Mouse (Mus musculus): ENCODE measurements around the gene Tmem119. TPM values are rescaled to one million over a fixed set of nuclear protein-coding genes. Genes with fewer than 3 reads are reported as not detected.
"Not testable (repeated sequence)": the region's sequence is repeated elsewhere in the genome, so short reads cannot be mapped to it uniquely, and the experiment has no call there.

Tmem119 gene
- polyA plus RNA-seq, 1 experiment from 2014 or later, result 107 TPM

DNA sequence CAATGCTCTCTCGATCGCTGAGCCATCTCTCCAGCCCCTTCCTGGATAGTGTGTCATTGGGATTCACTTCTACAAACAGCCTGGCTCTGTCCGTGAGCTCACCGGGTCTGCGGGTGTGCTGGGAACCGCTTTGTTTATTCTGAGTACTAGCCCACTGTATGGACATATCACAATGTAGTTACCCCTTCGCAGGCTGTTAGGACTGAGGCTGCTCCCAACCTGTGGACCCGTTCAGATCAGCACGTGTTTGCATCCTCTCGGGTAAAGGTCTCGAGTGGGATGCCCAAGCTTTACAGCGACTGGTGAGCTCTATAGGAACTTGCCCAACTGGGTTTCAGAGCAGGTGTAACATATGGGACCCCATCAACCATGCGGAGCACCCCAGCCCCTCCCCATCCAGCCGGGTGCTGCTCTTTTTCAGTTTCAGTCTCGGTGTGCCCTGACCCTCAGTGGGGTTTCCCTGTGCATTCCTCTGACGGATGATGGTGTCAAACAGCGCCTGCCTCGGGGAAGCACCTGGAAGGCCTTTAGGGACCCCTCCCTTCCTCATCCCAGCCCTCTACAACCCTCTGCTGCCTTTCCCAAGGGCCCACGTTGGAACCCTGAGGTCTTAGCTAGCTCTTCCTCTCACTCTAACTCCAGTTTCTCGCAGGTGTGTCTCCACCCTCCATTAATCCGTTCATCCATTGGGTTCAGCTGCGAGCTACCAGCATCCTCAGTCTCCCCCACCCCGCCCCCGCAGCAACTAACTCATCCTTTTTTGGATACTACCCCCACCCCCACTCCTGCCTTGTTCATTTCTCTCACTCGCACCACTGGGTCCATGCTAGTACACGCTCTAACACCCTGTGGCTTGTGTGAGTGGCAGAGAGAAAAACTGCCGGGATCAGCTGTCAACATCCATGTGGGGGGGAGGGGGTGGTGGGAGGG, 14.1 kb upstream of the Tmem119 start:
- WGBS, result 34% methylated on average over 27 of the region's 27 CpGs
- H3K4me2 ChIP-seq (replicated peaks; ENCODE audit: low read depth, low read length), result no peak overlapping the region
- no peak overlapping the region for H3K27ac ChIP-seq (ENCODE audit: low read length)
- DNase-seq (ENCODE audit: low spot score) (no peak), ATAC-seq (no peak)
- H3K27me3 ChIP-seq (replicated peaks; ENCODE audit: insufficient read depth, low read length), result no peaks in the 10 kb centered on the region
- no peaks in the 10 kb centered on the region for H3K9me3 ChIP-seq (ENCODE audit: low read length)
- no peak for TF ChIP-seq CTCF (IDR thresholded peaks at IDR 0.05)
- TF ChIP-seq EP300 (IDR thresholded peaks at IDR 0.05), result no peak
- H3K36me3 ChIP-seq (ENCODE audit: insufficient read depth, low read length), result no peaks in the 10 kb centered on the region
- no peak overlapping the region for H3K9ac ChIP-seq (replicated peaks; ENCODE audit: low read depth)
- no peak overlapping the region for H3K4me3 ChIP-seq (ENCODE audit: low read depth, low read length)
- no peaks in the 10 kb centered on the region for H3K4me1 ChIP-seq (ENCODE audit: insufficient read depth, low read depth, low read length)

DNA sequence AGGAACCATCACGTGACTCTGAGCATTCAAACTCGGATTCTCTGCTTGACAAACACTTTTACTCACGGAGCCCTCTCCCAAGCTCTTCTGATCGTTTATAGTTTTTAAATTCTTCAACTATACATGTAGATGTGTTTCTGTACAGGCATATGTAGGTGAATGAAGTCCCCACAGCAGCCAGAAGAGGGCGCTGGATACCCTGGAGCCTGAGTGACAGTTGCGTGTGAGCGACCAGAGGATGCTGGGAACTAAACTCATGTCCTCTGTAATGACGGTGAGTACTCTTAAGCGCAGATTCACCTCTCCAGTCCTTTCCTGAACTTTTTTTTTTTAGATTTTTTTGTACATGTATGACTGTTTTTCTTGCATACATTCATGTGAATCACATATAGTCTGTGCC, 13.3 kb upstream of the Tmem119 start:
- H3K4me1 ChIP-seq (ENCODE audit: insufficient read depth, low read depth, low read length), result no peaks in the 10 kb centered on the region
- no peak overlapping the region for H3K9ac ChIP-seq (replicated peaks; ENCODE audit: low read depth)
- H3K4me3 ChIP-seq (ENCODE audit: low read depth, low read length), result no peak overlapping the region
- DNase-seq (ENCODE audit: low spot score) (no peak), ATAC-seq (no peak)
- TF ChIP-seq CTCF (IDR thresholded peaks at IDR 0.05), result peak; percentile 52
- TF ChIP-seq EP300 (IDR thresholded peaks at IDR 0.05), result no peak
- WGBS, result 19% methylated on average over 9 of the region's 9 CpGs
- no peaks in the 10 kb centered on the region for H3K36me3 ChIP-seq (ENCODE audit: insufficient read depth, low read length)
- H3K4me2 ChIP-seq (replicated peaks; ENCODE audit: low read depth, low read length), result no peak overlapping the region
- H3K9me3 ChIP-seq (ENCODE audit: low read length), result no peaks in the 10 kb centered on the region
- H3K27ac ChIP-seq (ENCODE audit: low read length), result no peak overlapping the region
- no peaks in the 10 kb centered on the region for H3K27me3 ChIP-seq (replicated peaks; ENCODE audit: insufficient read depth, low read length)

DNA sequence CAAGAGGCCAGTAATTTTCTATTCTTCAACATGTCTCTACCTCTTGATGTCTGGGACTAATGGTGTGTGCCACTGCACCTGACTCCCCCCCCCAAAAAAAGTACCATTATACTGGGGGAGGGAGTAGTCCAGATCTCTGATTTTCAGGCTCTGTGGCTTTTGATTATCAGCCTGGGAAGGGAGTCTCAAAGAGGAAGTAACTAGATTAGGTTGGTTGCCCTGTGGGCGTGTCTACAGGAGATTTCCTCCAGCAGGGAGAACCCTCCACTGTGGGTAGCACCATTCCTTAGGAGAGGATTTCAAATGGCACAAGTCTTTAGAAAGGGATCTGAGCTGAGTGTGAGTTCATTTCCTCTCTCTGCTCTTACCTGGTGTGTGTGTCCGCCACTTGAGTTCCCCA, 12.3 kb upstream of the Tmem119 start:
- H3K27me3 ChIP-seq (replicated peaks; ENCODE audit: insufficient read depth, low read length), result no peaks in the 10 kb centered on the region
- no peak overlapping the region for H3K4me2 ChIP-seq (replicated peaks; ENCODE audit: low read depth, low read length)
- no peak for TF ChIP-seq CTCF (IDR thresholded peaks at IDR 0.05)
- TF ChIP-seq EP300 (IDR thresholded peaks at IDR 0.05), result no peak
- H3K4me1 ChIP-seq (ENCODE audit: insufficient read depth, low read depth, low read length), result no peaks in the 10 kb centered on the region
- no peak overlapping the region for H3K4me3 ChIP-seq (ENCODE audit: low read depth, low read length)
- no peaks in the 10 kb centered on the region for H3K9me3 ChIP-seq (ENCODE audit: low read length)
- H3K27ac ChIP-seq (ENCODE audit: low read length), result no peak overlapping the region
- DNase-seq (ENCODE audit: low spot score) (no peak), ATAC-seq (no peak)
- no peak overlapping the region for H3K9ac ChIP-seq (replicated peaks; ENCODE audit: low read depth)
- no peaks in the 10 kb centered on the region for H3K36me3 ChIP-seq (ENCODE audit: insufficient read depth, low read length)
- WGBS, result 88% methylated on average over 2 of the region's 2 CpGs

DNA sequence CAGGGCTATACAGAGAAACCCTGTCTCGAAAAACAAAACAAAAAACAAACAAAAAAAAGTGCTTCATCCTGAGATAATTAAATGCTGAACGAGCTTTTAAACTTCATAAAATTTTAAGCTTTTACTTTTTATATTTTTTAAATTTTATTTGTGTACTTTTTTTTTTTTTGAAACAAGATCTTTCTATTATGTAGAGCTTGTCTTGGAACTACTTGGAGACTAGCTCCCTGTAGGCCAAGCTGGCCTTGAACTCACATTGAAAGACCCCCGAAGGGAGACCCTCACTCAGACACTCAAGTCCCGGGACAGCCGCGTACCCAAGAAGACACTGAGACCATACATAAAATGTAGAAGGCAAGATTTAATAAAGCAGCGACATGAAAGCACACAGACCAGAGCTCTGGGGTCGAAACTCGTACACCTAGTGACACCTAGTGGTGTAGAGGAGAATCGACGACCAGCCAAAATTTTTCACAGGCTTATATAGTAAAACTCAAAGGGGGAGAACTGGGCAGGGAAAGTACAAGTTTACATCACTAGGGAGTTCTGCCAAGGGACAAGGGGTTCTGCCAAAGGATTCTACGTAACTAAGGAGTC, 11.6 kb upstream of the Tmem119 start:
- not testable (repeated sequence) for DNase-seq (ENCODE audit: low spot score); H3K27ac ChIP-seq (ENCODE audit: low read length); H3K36me3 ChIP-seq (ENCODE audit: insufficient read depth, low read length); H3K4me1 ChIP-seq (ENCODE audit: insufficient read depth, low read depth, low read length); ATAC-seq; H3K4me3 ChIP-seq (ENCODE audit: low read depth, low read length); H3K9me3 ChIP-seq (ENCODE audit: low read length); H3K9ac ChIP-seq (replicated peaks; ENCODE audit: low read depth); H3K4me2 ChIP-seq (replicated peaks; ENCODE audit: low read depth, low read length); H3K27me3 ChIP-seq (replicated peaks; ENCODE audit: insufficient read depth, low read length)
- TF ChIP-seq CTCF (IDR thresholded peaks at IDR 0.05), result peak; percentile 61
- 16% methylated on average over 11 of the region's 12 CpGs for WGBS

DNA sequence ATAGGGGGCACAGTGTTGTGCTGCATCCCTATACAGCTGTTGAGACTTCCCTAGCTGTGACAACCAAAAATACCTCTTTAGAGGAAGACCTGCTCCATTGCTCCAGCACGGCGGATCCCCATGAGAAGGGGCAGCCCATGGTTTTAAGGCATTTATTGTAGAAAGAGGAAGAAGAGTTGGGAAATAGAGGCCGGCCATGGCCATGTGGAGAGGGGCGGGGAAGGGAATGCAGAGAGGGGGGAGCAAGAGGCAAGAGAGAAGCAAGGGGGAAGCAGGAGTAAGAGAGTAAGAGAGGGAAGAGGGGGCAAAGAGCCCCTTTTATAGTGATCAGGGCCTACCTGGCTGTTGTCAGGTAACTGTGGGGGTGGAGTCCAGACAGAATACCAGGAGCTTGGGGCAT, 9.8 kb upstream of the Tmem119 start:
- 72% methylated on average over 4 of the region's 4 CpGs for WGBS
- DNase-seq (ENCODE audit: low spot score), result no peak
- TF ChIP-seq CTCF (IDR thresholded peaks at IDR 0.05) (no peak), EP300 (IDR thresholded peaks at IDR 0.05) (no peak)

DNA sequence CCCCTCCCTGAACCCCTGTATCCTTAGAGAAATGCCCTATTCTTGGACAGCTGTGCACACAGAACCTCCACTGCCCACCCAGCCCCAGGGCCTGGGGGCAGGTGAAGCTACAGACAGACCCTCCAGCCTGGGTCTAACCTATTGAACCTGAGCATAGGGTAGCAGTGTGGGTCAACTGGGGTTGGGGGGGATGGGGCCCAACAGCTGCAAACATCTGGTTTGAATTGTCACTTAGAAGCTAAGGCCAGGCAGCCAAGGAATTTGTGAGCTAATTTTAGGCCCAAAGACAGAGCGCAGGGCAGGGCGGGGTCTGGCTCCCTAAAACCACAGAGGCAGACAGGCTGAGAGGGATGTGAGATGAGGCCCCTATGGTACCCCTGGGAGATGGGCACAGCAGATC, 7.9 kb upstream of the Tmem119 start:
- H3K9ac ChIP-seq (replicated peaks; ENCODE audit: low read depth), result no peak overlapping the region
- ATAC-seq, result peak; percentile 66
- TF ChIP-seq CTCF (IDR thresholded peaks at IDR 0.05) (no peak), EP300 (IDR thresholded peaks at IDR 0.05) (peak; percentile 64; the same call in 1 of the 2 replicates)
- H3K4me3 ChIP-seq (ENCODE audit: low read depth, low read length), result no peak overlapping the region
- H3K4me2 ChIP-seq (replicated peaks; ENCODE audit: low read depth, low read length), result no peak overlapping the region
- H3K27me3 ChIP-seq (replicated peaks; ENCODE audit: insufficient read depth, low read length), result no peaks in the 10 kb centered on the region
- DNase-seq (ENCODE audit: low spot score), result peak; percentile 78
- WGBS, result 56% methylated on average over 2 of the region's 2 CpGs
- H3K9me3 ChIP-seq (ENCODE audit: low read length), result no peaks in the 10 kb centered on the region
- no peaks in the 10 kb centered on the region for H3K4me1 ChIP-seq (ENCODE audit: insufficient read depth, low read depth, low read length)
- H3K36me3 ChIP-seq (ENCODE audit: insufficient read depth, low read length), result no peaks in the 10 kb centered on the region
- H3K27ac ChIP-seq (ENCODE audit: low read length), result peak overlapping the region; percentile 64

More for the DNA sequence above, 9.8 kb upstream of the Tmem119 start:
- Histone ChIP-seq H3K4me1 (ENCODE audit: insufficient read depth, low read depth, low read length) (no peaks in the 10 kb centered on the region), H3K4me2 (replicated peaks; ENCODE audit: low read depth, low read length) (no peak overlapping the region), H3K36me3 (ENCODE audit: insufficient read depth, low read length) (no peaks in the 10 kb centered on the region), H3K4me3 (ENCODE audit: low read depth, low read length) (no peak overlapping the region), H3K9me3 (ENCODE audit: low read length) (no peaks in the 10 kb centered on the region), H3K9ac (replicated peaks; ENCODE audit: low read depth) (no peak overlapping the region), H3K27ac (ENCODE audit: low read length) (no peak overlapping the region), H3K27me3 (replicated peaks; ENCODE audit: insufficient read depth, low read length) (no peaks in the 10 kb centered on the region)
- ATAC-seq, result no peak
